Mouse (Mus musculus) neural tube, embryonic 13.5 days (tissue): ENCODE data around the gene Msi2. TPM values are rescaled to one million over a fixed set of nuclear protein-coding genes. Genes with fewer than 3 reads are reported as not detected.

Experiments
- ATAC-seq: fragments of 200-750 bp; cut with Nextera tagmentation; 2 replicates; pipeline ENCODE4 v1.8.0; 2017; ENCODE audit warnings: low read depth, mild to moderate bottlenecking, moderate TSS enrichment, moderate library complexity
- H3K27ac ChIP-seq: fragments of 300-500 bp; sonication (generic); replicated peaks from 2 replicates; pipeline ENCODE4 v1.5.1; 2015; ENCODE audit warnings: moderate library complexity, mild to moderate bottlenecking, inconsistent platforms
- H3K27me3 ChIP-seq: fragments of 300-500 bp; sonication (generic); 2 replicates; pipeline ENCODE4 v1.6.1; 2015; ENCODE audit warnings: mild to moderate bottlenecking, inconsistent platforms
- H3K36me3 ChIP-seq: fragments of 300-500 bp; sonication (generic); 2 replicates; pipeline ENCODE4 v1.6.1; 2015; ENCODE audit warnings: mild to moderate bottlenecking, inconsistent platforms
- H3K4me1 ChIP-seq: fragments of 300-500 bp; sonication (generic); replicated peaks from 2 replicates; pipeline ENCODE4 v1.6.1; 2015; ENCODE audit warnings: inconsistent platforms
- H3K4me2 ChIP-seq: fragments of 300-500 bp; sonication (generic); 2 replicates; pipeline ENCODE4 v1.6.1; 2015; ENCODE audit warnings: inconsistent platforms, mild to moderate bottlenecking, moderate library complexity
- H3K4me3 ChIP-seq: fragments of 300-500 bp; sonication (generic); 2 replicates; pipeline ENCODE4 v1.5.1; 2015; ENCODE audit warnings: mild to moderate bottlenecking, inconsistent platforms
- H3K9ac ChIP-seq: fragments of 300-500 bp; sonication (generic); 2 replicates; pipeline ENCODE4 v1.6.1; 2015; ENCODE audit warnings: moderate library complexity, mild to moderate bottlenecking, inconsistent platforms
- H3K9me3 ChIP-seq: fragments of 300-500 bp; sonication (generic); 2 replicates; pipeline ENCODE4 v1.6.1; 2016; ENCODE audit warnings: inconsistent platforms
- WGBS: fragments of 180-500 bp; shearing (Covaris S2); methylation state at CpG from one replicate; pipeline ENCODE4 v1.1.7; 2015; 5-methylcytosine and 5-hydroxymethylcytosine counted together
- polyA plus RNA-seq: library from polyadenylated mRNA; unstranded; fragments of >200 nt; fragmentation: Nextera tagmentation; extraction: Ambion mirVana; gene quantifications from 2 replicates; pipeline ENCODE4 v1.2.1, GENCODE M21; 2015

Gene Msi2
- polyA plus RNA-seq, 1 experiment from 2014 or later: 20.9 TPM

- H3K9me3 ChIP-seq: no peaks in the 10 kb centered on the region
- no peaks in the 10 kb centered on the region for H3K27me3 ChIP-seq
- WGBS: 37% methylated on average over 8 of the region's 8 CpGs
- no peaks in the 10 kb centered on the region for H3K36me3 ChIP-seq
- H3K4me2 ChIP-seq: peak overlapping the region; percentile 28
- peak overlapping the region; percentile 79 for H3K27ac ChIP-seq
- ATAC-seq: 0 out of 2 replicates have a peak, but pooled peaks have one; percentile 16
- H3K4me1 ChIP-seq: peaks cover 97% of the 10 kb centered on the region
- H3K9ac ChIP-seq: 0 out of 2 replicates have a peak overlapping the region, but pooled peaks have one; percentile 8
- no peak overlapping the region for H3K4me3 ChIP-seq
Measured at GRCm38 (mm10) chr11:88443291-88443690, 275.0 kb downstream of the Msi2 start.

DNA sequence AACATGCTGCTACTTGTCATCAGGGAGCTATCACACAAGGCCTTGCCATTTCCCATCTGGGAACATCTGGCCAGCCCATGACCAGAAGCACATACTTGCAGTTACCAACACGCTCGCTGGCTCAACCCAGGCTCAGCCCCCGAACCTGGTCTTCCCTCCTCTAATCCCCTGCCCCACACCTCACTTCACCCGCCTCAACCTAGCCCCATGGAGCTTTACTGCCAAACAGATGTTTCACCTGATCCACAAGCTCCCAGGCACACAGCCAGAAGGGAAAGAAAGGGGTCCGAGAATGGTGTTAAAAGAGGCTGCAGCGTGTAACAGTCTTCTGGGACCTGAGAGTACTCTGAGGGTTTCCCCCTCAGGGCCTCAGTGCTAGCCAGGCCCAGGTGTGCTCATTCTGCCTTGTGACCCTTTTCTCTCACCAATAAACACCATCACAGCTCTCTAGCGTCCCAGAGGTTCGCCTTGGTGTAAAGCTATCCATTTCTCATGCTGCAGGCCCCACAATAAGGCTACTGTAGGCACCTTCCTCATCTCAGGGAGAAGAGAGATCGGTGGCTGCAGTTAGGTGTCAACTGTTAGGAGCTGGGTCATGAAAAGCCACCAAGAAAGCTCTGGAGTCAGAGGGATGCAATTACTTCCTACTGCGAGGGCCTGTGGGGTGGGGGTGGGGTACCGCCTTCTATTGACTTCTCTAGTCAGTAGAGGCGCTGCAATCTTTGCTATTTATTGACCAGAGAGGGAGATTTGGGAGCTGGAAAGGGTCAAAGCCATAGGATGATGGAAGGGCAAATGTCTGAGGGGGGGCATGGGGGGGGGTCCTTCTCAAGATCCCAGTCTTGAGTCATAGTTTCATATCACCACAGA is 276.2 kb downstream of the Msi2 start:
- Histone ChIP-seq H3K9me3 (no peaks in the 10 kb centered on the region), H3K4me2 (no peak overlapping the region), H3K27me3 (no peaks in the 10 kb centered on the region), H3K4me3 (no peak overlapping the region), H3K36me3 (no peaks in the 10 kb centered on the region), H3K9ac (no peak overlapping the region), H3K4me1 (peaks cover 96% of the 10 kb centered on the region), H3K27ac (peak overlapping the region; percentile 79)
- no peak for ATAC-seq
- 51% methylated on average over 12 of the region's 12 CpGs for WGBS

DNA sequence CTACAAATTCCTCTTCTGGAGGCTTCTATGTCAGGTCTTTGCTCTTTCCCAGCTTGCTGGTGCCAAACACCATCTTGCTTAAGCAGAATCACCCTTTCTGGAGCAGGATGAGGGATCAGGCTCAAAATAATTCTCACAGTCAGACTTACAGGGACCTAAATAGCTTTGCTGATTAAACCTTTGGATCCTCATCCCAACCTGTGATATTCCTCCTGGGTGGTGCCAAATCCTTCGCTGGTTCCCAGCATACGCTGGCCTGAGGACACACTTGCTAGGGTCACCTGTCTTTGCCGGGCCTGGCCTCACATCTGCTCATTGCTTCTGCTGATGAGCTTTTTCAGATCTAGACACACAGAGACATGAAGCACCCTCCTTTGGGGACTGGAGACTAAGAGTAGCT is 279.7 kb downstream of the Msi2 start:
- H3K4me1 ChIP-seq: peaks cover 86% of the 10 kb centered on the region
- WGBS: 92% methylated on average over 3 of the region's 3 CpGs
- H3K9me3 ChIP-seq: no peaks in the 10 kb centered on the region
- no peaks in the 10 kb centered on the region for H3K27me3 ChIP-seq
- no peak overlapping the region for H3K4me3 ChIP-seq
- no peak overlapping the region for H3K4me2 ChIP-seq
- no peaks in the 10 kb centered on the region for H3K36me3 ChIP-seq
- ATAC-seq: no peak
- H3K9ac ChIP-seq: no peak overlapping the region
- H3K27ac ChIP-seq: no peak overlapping the region

GRCm38 (mm10) chr11:88436596-88436995 is 281.7 kb downstream of the Msi2 start:
- Histone ChIP-seq H3K4me3 (no peak overlapping the region), H3K4me1 (peaks cover 76% of the 10 kb centered on the region), H3K27me3 (no peaks in the 10 kb centered on the region), H3K36me3 (no peaks in the 10 kb centered on the region), H3K9me3 (no peaks in the 10 kb centered on the region), H3K27ac (no peak overlapping the region), H3K4me2 (no peak overlapping the region), H3K9ac (no peak overlapping the region)
- WGBS: 79% methylated on average over 2 of the region's 2 CpGs
- no peak for ATAC-seq

DNA sequence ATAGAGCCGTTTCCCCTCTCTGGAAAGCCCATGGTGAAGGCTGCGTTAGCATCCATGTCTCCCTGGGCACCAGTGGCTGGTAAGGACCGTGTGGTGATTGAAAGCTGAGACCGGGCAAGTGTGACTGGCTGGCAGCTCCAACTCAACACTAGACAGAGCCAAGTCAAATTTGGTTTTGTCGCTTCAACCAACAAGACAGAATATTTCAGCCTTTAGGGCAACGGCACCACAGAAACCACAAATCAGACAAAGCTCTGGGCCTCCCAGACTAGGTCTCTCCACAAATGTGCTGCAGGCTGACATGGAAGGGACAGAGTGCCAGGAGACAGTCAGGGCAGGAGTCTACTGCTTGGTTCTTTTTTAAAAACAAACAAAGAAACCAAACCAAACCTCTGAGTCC is 282.8 kb downstream of the Msi2 start:
- H3K27me3 ChIP-seq: no peaks in the 10 kb centered on the region
- no peak overlapping the region for H3K4me3 ChIP-seq
- ATAC-seq: no peak
- no peak overlapping the region for H3K4me2 ChIP-seq
- H3K4me1 ChIP-seq: peaks cover 78% of the 10 kb centered on the region
- 83% methylated on average over 6 of the region's 6 CpGs for WGBS
- H3K9me3 ChIP-seq: no peaks in the 10 kb centered on the region
- H3K27ac ChIP-seq: 0 out of 2 replicates have a peak overlapping the region, but pooled peaks have one; percentile 14
- no peak overlapping the region for H3K9ac ChIP-seq
- no peaks in the 10 kb centered on the region for H3K36me3 ChIP-seq

DNA sequence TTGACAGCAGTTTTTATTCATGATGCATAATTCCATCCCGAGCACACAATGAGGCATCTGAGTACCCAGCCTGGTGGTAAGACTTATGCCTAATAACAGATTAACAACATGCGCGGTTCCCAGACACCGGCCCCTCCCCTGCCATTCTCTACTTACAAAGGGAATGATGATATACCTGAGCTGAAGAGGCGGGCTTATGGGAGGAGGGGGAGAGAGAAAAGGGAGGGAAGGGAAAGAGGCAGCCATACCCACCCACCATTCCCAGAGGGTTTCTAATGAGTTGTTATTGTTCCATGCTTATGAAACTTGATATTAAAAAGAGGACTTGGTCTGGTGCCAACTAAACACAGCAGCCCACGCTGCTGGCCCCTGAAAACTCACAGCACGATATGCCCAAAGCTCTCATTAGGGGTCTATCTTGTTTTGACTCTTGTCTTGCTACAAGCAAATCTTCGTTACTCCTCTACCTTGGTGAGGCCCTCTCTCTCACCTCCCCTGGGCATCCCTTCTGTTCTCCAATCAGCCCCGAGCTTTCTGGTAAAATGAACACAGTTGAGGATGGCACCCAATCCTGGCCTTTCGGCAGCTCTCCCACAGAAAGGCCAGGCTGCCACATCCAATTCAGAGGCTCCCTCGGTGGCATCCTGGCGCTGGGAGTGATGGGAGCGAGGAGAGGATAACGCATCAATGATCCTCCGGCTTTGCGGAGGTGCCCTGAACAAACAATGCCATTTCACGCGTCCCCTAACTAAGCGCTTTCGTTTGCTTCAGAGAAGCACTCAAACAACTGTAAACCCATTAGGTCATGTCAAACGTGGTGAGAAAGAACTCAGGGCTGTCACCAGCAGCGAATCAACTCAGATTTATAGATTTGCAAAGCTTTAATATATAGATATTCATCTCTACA is 286.7 kb downstream of the Msi2 start:
- Histone ChIP-seq H3K36me3 (no peaks in the 10 kb centered on the region), H3K4me2 (peak overlapping the region; percentile 17; the same call in 1 of the 2 replicates), H3K4me3 (no peak overlapping the region), H3K9me3 (no peaks in the 10 kb centered on the region), H3K27me3 (no peaks in the 10 kb centered on the region), H3K9ac (peak overlapping the region; percentile 17), H3K27ac (peak overlapping the region; percentile 82), H3K4me1 (peaks cover 74% of the 10 kb centered on the region)
- ATAC-seq: peak; percentile 59
- 37% methylated on average over 22 of the region's 22 CpGs for WGBS

DNA sequence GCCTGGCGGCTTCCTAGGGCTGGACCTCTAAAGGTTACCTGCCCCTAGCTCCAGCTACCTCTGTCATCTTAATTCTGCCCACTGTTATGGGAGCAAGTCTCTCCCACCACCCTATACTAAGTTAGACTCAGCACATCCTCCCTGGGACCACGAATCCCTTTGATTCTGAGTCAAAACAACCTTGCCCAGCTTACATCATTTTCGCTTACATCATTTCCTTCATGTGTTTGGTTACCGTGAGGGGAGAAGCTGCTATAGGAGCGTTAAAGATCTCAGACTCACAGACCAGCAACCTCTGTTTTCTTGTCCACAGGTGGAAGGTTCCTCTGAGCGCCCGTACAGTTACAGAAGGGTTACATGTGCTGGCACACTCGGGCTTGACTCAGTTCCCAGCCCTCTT is 288.0 kb downstream of the Msi2 start:
- WGBS: 91% methylated on average over 8 of the region's 8 CpGs
- no peak for ATAC-seq
- H3K36me3 ChIP-seq: no peaks in the 10 kb centered on the region
- no peak overlapping the region for H3K4me3 ChIP-seq
- peak overlapping the region; percentile 82 for H3K27ac ChIP-seq
- H3K27me3 ChIP-seq: no peaks in the 10 kb centered on the region
- no peak overlapping the region for H3K4me2 ChIP-seq
- H3K4me1 ChIP-seq: peaks cover 74% of the 10 kb centered on the region
- H3K9ac ChIP-seq: no peak overlapping the region
- H3K9me3 ChIP-seq: no peaks in the 10 kb centered on the region

GRCm38 (mm10) chr11:88429680-88430079 is 288.6 kb downstream of the Msi2 start:
- 92% methylated on average over 6 of the region's 6 CpGs for WGBS

DNA sequence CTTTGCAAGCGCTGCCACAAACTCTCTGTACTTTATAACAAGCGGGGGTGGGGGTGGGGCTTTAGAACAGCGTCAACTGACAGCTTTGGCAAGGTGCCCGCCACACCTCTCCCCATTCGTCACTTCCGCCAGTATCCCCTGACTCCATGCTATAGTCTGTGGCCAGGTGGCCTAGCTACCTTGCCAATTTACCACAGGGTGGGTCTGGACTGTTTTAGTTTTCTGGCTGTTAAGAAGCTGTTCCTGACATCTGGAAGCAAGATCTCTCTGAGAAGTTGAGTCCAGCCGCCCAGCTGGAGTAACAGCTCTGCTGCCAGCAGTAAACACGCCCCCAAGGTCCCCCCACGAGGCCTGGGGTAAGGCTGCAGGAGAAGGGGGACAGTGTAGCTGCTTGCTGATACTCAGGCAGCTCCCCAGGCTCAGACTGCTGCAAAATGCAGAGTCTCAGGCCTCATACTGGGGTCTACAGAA is 292.6 kb downstream of the Msi2 start:
- peak overlapping the region; percentile 61 for H3K27ac ChIP-seq
- H3K27me3 ChIP-seq: no peaks in the 10 kb centered on the region
- no peak for ATAC-seq
- 44% methylated on average over 9 of the region's 9 CpGs for WGBS
- H3K36me3 ChIP-seq: no peaks in the 10 kb centered on the region
- peaks cover 93% of the 10 kb centered on the region for H3K4me1 ChIP-seq
- H3K4me2 ChIP-seq: no peak overlapping the region
- no peak overlapping the region for H3K9ac ChIP-seq
- no peaks in the 10 kb centered on the region for H3K9me3 ChIP-seq
- H3K4me3 ChIP-seq: no peak overlapping the region

More at GRCm38 (mm10) chr11:88429680-88430079, 288.6 kb downstream of the Msi2 start:
- no peak overlapping the region for H3K9ac ChIP-seq
- H3K4me1 ChIP-seq: peaks cover 76% of the 10 kb centered on the region
- ATAC-seq: no peak
- no peaks in the 10 kb centered on the region for H3K36me3 ChIP-seq
- H3K4me2 ChIP-seq: no peak overlapping the region
- H3K9me3 ChIP-seq: no peaks in the 10 kb centered on the region
- H3K4me3 ChIP-seq: no peak overlapping the region
- H3K27ac ChIP-seq: 0 out of 2 replicates have a peak overlapping the region, but pooled peaks have one; percentile 59
- no peaks in the 10 kb centered on the region for H3K27me3 ChIP-seq

- H3K36me3 ChIP-seq: no peaks in the 10 kb centered on the region
- ATAC-seq: peak; percentile 45; the same call in 1 of the 2 replicates
- peak overlapping the region; percentile 72 for H3K27ac ChIP-seq
- H3K27me3 ChIP-seq: no peaks in the 10 kb centered on the region
- H3K4me2 ChIP-seq: no peak overlapping the region
- H3K4me1 ChIP-seq: peaks cover 91% of the 10 kb centered on the region
- WGBS: 25% methylated on average over 20 of the region's 20 CpGs
- no peaks in the 10 kb centered on the region for H3K9me3 ChIP-seq
- H3K4me3 ChIP-seq: no peak overlapping the region
- peak overlapping the region; percentile 47; the same call in 1 of the 2 replicates for H3K9ac ChIP-seq
Measured at GRCm38 (mm10) chr11:88424034-88424767, 294.1 kb downstream of the Msi2 start.

DNA sequence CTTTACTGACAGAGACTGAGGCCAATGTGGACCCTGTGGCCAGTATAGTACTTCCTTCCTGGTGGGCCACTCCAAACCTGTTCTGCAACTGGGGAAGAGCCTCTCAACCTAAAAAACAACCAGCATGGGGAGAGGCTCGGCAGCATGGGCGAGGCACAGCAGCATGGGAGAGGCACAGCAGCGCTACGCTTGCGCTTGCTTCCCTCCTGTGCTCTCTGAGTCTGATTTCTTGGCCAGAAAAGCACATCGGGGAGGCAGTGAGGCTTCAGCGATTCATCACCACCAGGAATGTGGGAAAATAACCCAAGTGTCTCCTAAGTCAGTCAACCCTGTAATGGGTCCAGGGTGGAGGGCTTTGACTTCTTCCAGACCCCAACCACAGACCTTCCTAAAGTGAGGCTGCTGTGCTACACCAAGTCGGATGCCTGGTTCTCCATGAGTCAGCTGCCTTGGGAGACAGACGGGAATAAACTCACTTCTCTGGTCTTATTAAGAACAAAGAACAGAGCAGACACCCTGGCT is 297.2 kb downstream of the Msi2 start:
- ATAC-seq: peak; percentile 37; the same call in 1 of the 2 replicates
- no peak overlapping the region for H3K4me2 ChIP-seq
- no peaks in the 10 kb centered on the region for H3K27me3 ChIP-seq
- H3K27ac ChIP-seq: peak overlapping the region; percentile 84
- WGBS: 46% methylated on average over 9 of the region's 9 CpGs
- H3K4me1 ChIP-seq: peaks cover 78% of the 10 kb centered on the region
- no peak overlapping the region for H3K4me3 ChIP-seq
- no peaks in the 10 kb centered on the region for H3K9me3 ChIP-seq
- no peaks in the 10 kb centered on the region for H3K36me3 ChIP-seq
- H3K9ac ChIP-seq: peak overlapping the region; percentile 41; the same call in 1 of the 2 replicates
